Mouse (Mus musculus) liver, embryonic 15.5 days (tissue): ENCODE data around the gene Mmaa. TPM values are rescaled to one million over a fixed set of nuclear protein-coding genes. Genes with fewer than 3 reads are reported as not detected.

Source experiments
- ATAC-seq: fragments of 200-750 bp; cut with Nextera tagmentation; 2 replicates; pipeline ENCODE4 v1.8.0; 2017; ENCODE audit warnings: moderate number of reproducible peaks, mild to moderate bottlenecking, moderate library complexity; ENCODE audit not compliant: insufficient read depth
- H3K27ac ChIP-seq: fragments of 300-500 bp; sonication (generic); replicated peaks from 2 replicates; pipeline ENCODE4 v1.5.1; 2015; ENCODE audit warnings: mild to moderate bottlenecking, inconsistent platforms
- H3K27me3 ChIP-seq: fragments of 300-500 bp; sonication (generic); 2 replicates; pipeline ENCODE4 v1.6.1; 2015; ENCODE audit warnings: mild to moderate bottlenecking, inconsistent platforms
- H3K36me3 ChIP-seq: fragments of 300-500 bp; sonication (generic); replicated peaks from 2 replicates; pipeline ENCODE4 v1.6.1; 2015; ENCODE audit warnings: moderate library complexity, mild to moderate bottlenecking, inconsistent platforms
- H3K4me1 ChIP-seq: fragments of 300-500 bp; sonication (generic); replicated peaks from 2 replicates; pipeline ENCODE4 v1.6.1; 2015; ENCODE audit warnings: inconsistent platforms
- H3K4me2 ChIP-seq: fragments of 300-500 bp; sonication (generic); 2 replicates; pipeline ENCODE4 v1.6.1; 2015; ENCODE audit warnings: moderate library complexity, mild to moderate bottlenecking, inconsistent platforms
- H3K4me3 ChIP-seq: fragments of 300-500 bp; sonication (generic); replicated peaks from 2 replicates; pipeline ENCODE4 v1.5.1; 2015; ENCODE audit warnings: mild to moderate bottlenecking, inconsistent platforms
- H3K9ac ChIP-seq: fragments of 300-500 bp; sonication (generic); 2 replicates; pipeline ENCODE4 v1.6.1; 2015; ENCODE audit warnings: moderate library complexity, mild to moderate bottlenecking, inconsistent platforms
- H3K9me3 ChIP-seq: fragments of 300-500 bp; sonication (generic); replicated peaks from 2 replicates; pipeline ENCODE4 v1.6.1; 2016; ENCODE audit warnings: inconsistent platforms
- WGBS: fragments of 180-500 bp; shearing (Covaris S2); methylation state at CpG from one replicate; pipeline ENCODE4 v1.1.7; 2015; ENCODE audit warnings: mixed read lengths; ENCODE audit not compliant: insufficient replicate concordance; 5-methylcytosine and 5-hydroxymethylcytosine counted together
- polyA plus RNA-seq: library from polyadenylated mRNA; unstranded; fragments of >200 nt; fragmentation: Nextera tagmentation; extraction: Ambion mirVana; gene quantifications from 2 replicates; pipeline ENCODE4 v1.2.1, GENCODE M21; 2015

The Mmaa gene
- polyA plus RNA-seq, 1 experiment from 2014 or later, result 5.3 TPM

DNA sequence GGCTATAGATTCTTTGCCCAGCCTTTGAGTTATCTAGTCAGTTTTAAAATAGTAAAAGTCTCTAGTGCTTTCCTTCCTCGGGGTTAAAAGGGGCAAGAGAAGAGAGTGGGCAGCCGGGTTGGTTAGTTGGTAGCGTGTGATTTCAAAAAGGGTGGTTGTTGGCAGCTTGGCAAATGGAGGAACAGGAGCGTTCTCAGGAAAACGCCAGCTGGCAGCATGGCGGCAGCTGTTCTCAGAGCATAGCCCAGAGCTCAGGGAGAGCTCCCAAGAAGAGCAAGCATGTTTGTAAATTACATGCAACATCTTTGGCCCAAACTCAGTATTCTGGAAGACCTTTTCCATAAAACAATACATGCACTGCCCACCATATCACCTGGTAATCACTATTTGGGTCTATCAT is 41.0 kb downstream of the Mmaa start:
- 73% methylated on average over 6 of the region's 6 CpGs for WGBS
- Histone ChIP-seq H3K9me3 (no peaks in the 10 kb centered on the region), H3K36me3 (no peaks in the 10 kb centered on the region), H3K27ac (no peak overlapping the region), H3K27me3 (no peaks in the 10 kb centered on the region), H3K9ac (no peak overlapping the region), H3K4me3 (no peak overlapping the region), H3K4me2 (no peak overlapping the region), H3K4me1 (no peaks in the 10 kb centered on the region)
- no peak for ATAC-seq

GRCm38 (mm10) chr8:79248470-79248869 is 46.3 kb downstream of the Mmaa start, which contains the start of gene 1700011L22Rik:
Gene 1700011L22Rik (minus strand): TSS chr8:79248570.
- WGBS, result 61% methylated on average over 6 of the region's 6 CpGs
- Histone ChIP-seq H3K27ac (no peak within 1 kb of the TSS), H3K27me3 (no peaks in the 10 kb centered on the region), H3K4me2 (no peak within 1 kb of the TSS), H3K9me3 (no peaks in the 10 kb centered on the region), H3K4me1 (no peaks in the 10 kb centered on the region), H3K9ac (no peak within 1 kb of the TSS), H3K36me3 (no peaks in the 10 kb centered on the region), H3K4me3 (no peak within 1 kb of the TSS)
- no peak for ATAC-seq

DNA sequence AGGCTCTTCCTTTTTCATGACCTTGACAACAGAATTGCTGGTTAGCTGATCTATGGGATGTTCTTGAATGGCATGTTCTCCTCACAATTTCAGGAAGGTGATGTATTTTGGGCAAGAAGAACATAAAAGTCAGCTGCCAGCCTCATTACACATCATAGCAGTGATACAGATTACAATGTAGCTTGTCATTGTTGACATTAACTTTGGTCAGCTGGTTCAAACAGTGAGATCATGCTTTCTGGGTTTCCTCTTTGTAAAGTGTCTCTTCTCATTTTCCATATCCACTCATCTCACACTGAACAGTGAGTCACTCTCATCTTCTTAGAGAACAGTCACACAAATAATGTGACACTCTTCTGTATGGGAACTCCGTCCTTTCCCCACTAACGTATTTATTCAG is 51.3 kb downstream of the Mmaa start:
- Histone ChIP-seq H3K4me3 (no peak overlapping the region), H3K9me3 (no peaks in the 10 kb centered on the region), H3K27ac (no peak overlapping the region), H3K9ac (no peak overlapping the region), H3K4me2 (no peak overlapping the region), H3K4me1 (no peaks in the 10 kb centered on the region), H3K36me3 (no peaks in the 10 kb centered on the region), H3K27me3 (no peaks in the 10 kb centered on the region)
- WGBS, result 71% methylated on average over 2 of the region's 2 CpGs
- no peak for ATAC-seq

DNA sequence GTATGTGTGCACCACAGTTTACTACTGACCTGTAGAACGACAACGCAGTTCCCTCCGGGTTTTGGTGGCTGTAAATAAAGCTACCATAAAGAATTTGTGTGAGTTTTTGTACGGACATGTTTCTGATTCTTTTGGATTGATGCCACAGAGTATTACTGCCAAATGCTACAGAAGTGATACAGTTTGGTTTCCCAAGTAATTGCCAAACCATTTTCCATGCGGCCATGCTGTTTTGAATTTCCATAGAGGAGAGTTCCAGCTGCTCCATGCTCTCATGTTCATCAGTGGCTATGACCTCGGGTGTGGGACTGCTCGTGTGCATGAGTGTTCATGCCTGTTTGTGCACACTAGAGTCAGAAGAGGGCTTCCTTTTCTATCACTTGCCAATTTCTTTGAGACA is 54.7 kb downstream of the Mmaa start:
- Histone ChIP-seq H3K4me3 (no peak overlapping the region), H3K4me1 (no peaks in the 10 kb centered on the region), H3K27ac (no peak overlapping the region), H3K4me2 (no peak overlapping the region), H3K36me3 (no peaks in the 10 kb centered on the region), H3K9ac (no peak overlapping the region), H3K9me3 (no peaks in the 10 kb centered on the region), H3K27me3 (no peaks in the 10 kb centered on the region)
- no peak for ATAC-seq
- 68% methylated on average over 7 of the region's 7 CpGs for WGBS

GRCm38 (mm10) chr8:79239320-79239719 is 55.4 kb downstream of the Mmaa start:
- ATAC-seq, result no peak
- H3K27ac ChIP-seq, result no peak overlapping the region
- H3K9ac ChIP-seq, result no peak overlapping the region
- no peaks in the 10 kb centered on the region for H3K9me3 ChIP-seq
- H3K4me1 ChIP-seq, result no peaks in the 10 kb centered on the region
- H3K36me3 ChIP-seq, result no peaks in the 10 kb centered on the region
- 23% methylated on average over 3 of the region's 3 CpGs for WGBS
- no peaks in the 10 kb centered on the region for H3K27me3 ChIP-seq
- H3K4me2 ChIP-seq, result no peak overlapping the region
- no peak overlapping the region for H3K4me3 ChIP-seq

DNA sequence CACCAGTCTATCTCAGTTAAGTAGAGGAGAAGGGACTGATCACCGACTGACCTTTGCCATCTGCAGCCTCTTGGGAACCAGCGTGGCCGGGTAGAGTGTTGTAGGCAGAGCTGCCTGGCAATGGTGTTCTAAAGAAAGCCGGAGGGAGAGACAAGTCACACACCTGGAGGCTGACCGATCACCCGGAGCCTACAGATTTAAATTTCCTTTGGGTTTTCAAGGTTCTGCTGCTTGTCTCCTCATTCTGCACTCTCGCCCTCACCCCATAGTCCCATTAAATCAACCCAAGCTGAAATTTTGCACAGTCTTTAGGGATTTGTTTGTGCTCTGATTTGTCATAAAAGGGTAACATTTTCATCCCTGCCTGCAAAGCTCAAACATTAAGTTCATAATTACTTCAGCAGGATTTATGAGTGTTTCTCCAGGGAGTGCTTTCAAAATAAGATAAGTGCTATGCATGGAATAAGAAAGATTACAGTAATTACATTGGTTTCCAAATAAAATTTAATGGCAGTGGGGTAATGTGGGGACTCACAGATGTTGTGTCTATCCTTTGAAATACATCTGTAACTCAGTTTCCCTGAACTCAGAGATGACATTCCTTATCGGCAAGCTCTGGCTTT is 65.4 kb downstream of the Mmaa start:
- H3K9ac ChIP-seq, result no peak overlapping the region
- ATAC-seq, result no peak
- no peaks in the 10 kb centered on the region for H3K4me1 ChIP-seq
- H3K4me2 ChIP-seq, result no peak overlapping the region
- H3K36me3 ChIP-seq, result no peaks in the 10 kb centered on the region
- H3K4me3 ChIP-seq, result no peak overlapping the region
- 74% methylated on average over 8 of the region's 8 CpGs for WGBS
- H3K9me3 ChIP-seq, result no peaks in the 10 kb centered on the region
- no peaks in the 10 kb centered on the region for H3K27me3 ChIP-seq
- no peak overlapping the region for H3K27ac ChIP-seq

- no peak for ATAC-seq
- Histone ChIP-seq H3K4me2 (no peak overlapping the region), H3K9ac (no peak overlapping the region), H3K36me3 (no peaks in the 10 kb centered on the region), H3K27me3 (no peaks in the 10 kb centered on the region), H3K9me3 (no peaks in the 10 kb centered on the region), H3K27ac (no peak overlapping the region), H3K4me3 (no peak overlapping the region), H3K4me1 (no peaks in the 10 kb centered on the region)
- 63% methylated on average over 3 of the region's 3 CpGs for WGBS
Measured at GRCm38 (mm10) chr8:79227916-79228315, 66.8 kb downstream of the Mmaa start.

DNA sequence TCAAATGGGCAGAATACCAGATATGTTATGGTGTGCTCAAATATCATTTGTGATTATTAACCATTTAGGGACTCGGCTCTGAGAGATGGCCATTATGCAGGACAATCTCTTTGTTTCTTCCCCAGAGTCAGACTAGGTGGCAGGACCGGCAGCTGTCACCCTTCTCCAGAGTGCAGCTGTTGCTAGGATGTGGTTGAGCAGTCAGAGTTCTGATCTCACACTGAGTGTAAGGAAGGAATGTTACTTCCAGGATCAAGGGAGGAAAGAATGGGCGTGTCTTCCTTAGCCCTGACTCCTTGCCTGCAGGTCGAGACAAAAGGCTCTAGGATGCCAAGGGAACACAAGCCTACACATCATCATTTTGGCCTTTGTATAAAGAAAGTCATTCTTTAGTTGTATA is 67.5 kb downstream of the Mmaa start:
- Histone ChIP-seq H3K9me3 (no peaks in the 10 kb centered on the region), H3K36me3 (no peaks in the 10 kb centered on the region), H3K4me2 (no peak overlapping the region), H3K4me3 (no peak overlapping the region), H3K27me3 (no peaks in the 10 kb centered on the region), H3K27ac (no peak overlapping the region), H3K9ac (no peak overlapping the region), H3K4me1 (no peaks in the 10 kb centered on the region)
- ATAC-seq, result no peak
- 55% methylated on average over 4 of the region's 4 CpGs for WGBS

GRCm38 (mm10) chr8:79226046-79226445 is 68.7 kb downstream of the Mmaa start:
- Histone ChIP-seq H3K4me1 (no peaks in the 10 kb centered on the region), H3K27me3 (no peaks in the 10 kb centered on the region), H3K36me3 (no peaks in the 10 kb centered on the region), H3K9me3 (no peaks in the 10 kb centered on the region), H3K4me3 (no peak overlapping the region), H3K9ac (no peak overlapping the region), H3K27ac (no peak overlapping the region), H3K4me2 (no peak overlapping the region)
- ATAC-seq, result no peak
- WGBS, result 38% methylated on average over 3 of the region's 3 CpGs

DNA sequence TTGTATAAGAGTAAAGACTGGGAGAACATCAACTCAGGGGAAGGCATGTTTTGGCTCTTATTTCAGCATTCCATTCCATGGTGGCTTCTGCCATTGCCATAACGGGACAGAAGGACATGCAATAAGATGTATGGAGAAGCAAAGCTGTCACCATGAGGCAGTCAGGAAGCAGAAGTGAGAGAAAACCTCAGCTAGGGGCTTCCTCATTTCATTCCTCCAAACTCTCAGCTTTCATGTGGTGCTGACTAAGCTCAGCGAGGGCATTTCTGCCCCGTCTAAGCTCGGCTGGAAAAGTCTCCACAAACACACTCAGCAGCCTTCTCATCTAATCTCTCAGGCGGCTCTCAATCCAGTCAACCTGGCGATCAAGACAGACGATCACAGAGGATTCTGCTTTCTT is 69.2 kb downstream of the Mmaa start:
- no peaks in the 10 kb centered on the region for H3K36me3 ChIP-seq
- 17% methylated on average over 7 of the region's 7 CpGs for WGBS
- H3K27ac ChIP-seq, result no peak overlapping the region
- no peak overlapping the region for H3K9ac ChIP-seq
- H3K27me3 ChIP-seq, result no peaks in the 10 kb centered on the region
- H3K4me1 ChIP-seq, result no peaks in the 10 kb centered on the region
- no peak overlapping the region for H3K4me2 ChIP-seq
- no peak overlapping the region for H3K4me3 ChIP-seq
- no peak for ATAC-seq
- no peaks in the 10 kb centered on the region for H3K9me3 ChIP-seq

GRCm38 (mm10) chr8:79224363-79224762 is 70.4 kb downstream of the Mmaa start:
- H3K36me3 ChIP-seq, result no peaks in the 10 kb centered on the region
- ATAC-seq, result no peak
- no peaks in the 10 kb centered on the region for H3K9me3 ChIP-seq
- WGBS, result 69% methylated on average over 9 of the region's 9 CpGs
- H3K27ac ChIP-seq, result no peak overlapping the region
- H3K4me2 ChIP-seq, result no peak overlapping the region
- no peaks in the 10 kb centered on the region for H3K4me1 ChIP-seq
- no peak overlapping the region for H3K4me3 ChIP-seq
- H3K27me3 ChIP-seq, result no peaks in the 10 kb centered on the region
- H3K9ac ChIP-seq, result no peak overlapping the region

DNA sequence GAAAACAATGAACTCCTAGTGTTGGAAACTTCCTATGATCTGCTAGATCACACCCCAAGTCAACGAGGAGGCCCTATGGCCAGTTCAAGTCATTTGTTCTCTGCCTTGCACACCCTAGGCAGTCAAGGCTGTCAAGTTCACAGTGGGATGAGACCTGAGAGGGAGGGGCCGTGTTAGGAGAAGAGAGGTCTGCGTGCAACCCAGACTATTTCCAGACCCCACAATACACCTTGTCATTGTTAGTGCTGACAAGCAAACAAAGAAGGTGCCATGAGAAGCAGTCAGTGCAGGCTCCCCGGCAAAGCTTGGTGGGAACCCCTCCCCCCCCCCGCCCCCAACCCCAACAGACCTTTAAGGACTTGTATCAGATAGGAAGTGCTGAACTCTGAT is 72.0 kb downstream of the Mmaa start:
- H3K27ac ChIP-seq, result no peak overlapping the region
- no peak overlapping the region for H3K9ac ChIP-seq
- ATAC-seq, result no peak
- H3K9me3 ChIP-seq, result no peaks in the 10 kb centered on the region
- H3K4me1 ChIP-seq, result no peaks in the 10 kb centered on the region
- no peaks in the 10 kb centered on the region for H3K36me3 ChIP-seq
- H3K4me2 ChIP-seq, result no peak overlapping the region
- 67% methylated on average over 5 of the region's 5 CpGs for WGBS
- H3K27me3 ChIP-seq, result no peaks in the 10 kb centered on the region
- H3K4me3 ChIP-seq, result no peak overlapping the region
